Mouse (Mus musculus) stomach, postnatal 0 days (tissue): ENCODE results near the gene Pak1ip1. TPM values are rescaled to one million over a fixed set of nuclear protein-coding genes. Genes with fewer than 3 reads are reported as not detected.

ENCODE experiments used
- ATAC-seq: fragments of 200-750 bp; cut with Nextera tagmentation; 2 replicates; pipeline ENCODE4 v1.8.0; 2017; ENCODE audit not compliant: low FRiP score, low TSS enrichment
- DNase-seq: peaks from one replicate; pipeline ENCODE4 v3.0.0-alpha.2; 2016; ENCODE audit warnings: low spot score
- H3K27ac ChIP-seq: fragments of 300-500 bp; sonication (generic); replicated peaks from 2 replicates; pipeline ENCODE4 v1.5.1; 2014; ENCODE audit warnings: mild to moderate bottlenecking, control low read depth
- H3K27me3 ChIP-seq: fragments of 300-500 bp; sonication (generic); 2 replicates; pipeline ENCODE4 v1.6.1; 2014; ENCODE audit warnings: low read length; ENCODE audit not compliant: control insufficient read depth, insufficient read depth
- H3K36me3 ChIP-seq: fragments of 300-500 bp; sonication (generic); 2 replicates; pipeline ENCODE4 v1.6.1; 2014; ENCODE audit warnings: low read length, mixed read lengths; ENCODE audit not compliant: control insufficient read depth, insufficient read depth
- H3K4me1 ChIP-seq: fragments of 300-500 bp; sonication (generic); replicated peaks from 2 replicates; pipeline ENCODE4 v1.6.1; 2014; ENCODE audit warnings: antibody characterized with exemption; ENCODE audit not compliant: control insufficient read depth, insufficient read depth
- H3K4me2 ChIP-seq: fragments of 300-500 bp; sonication (generic); replicated peaks from 2 replicates; pipeline ENCODE4 v1.6.1; 2014; ENCODE audit warnings: low read depth, mild to moderate bottlenecking, control low read depth, moderate library complexity
- H3K4me3 ChIP-seq: fragments of 300-500 bp; sonication (generic); 2 replicates; pipeline ENCODE4 v1.5.1; 2014; ENCODE audit warnings: low read depth, low read length, control low read depth
- H3K9ac ChIP-seq: fragments of 300-500 bp; sonication (generic); 2 replicates; pipeline ENCODE4 v1.6.1; 2014; ENCODE audit warnings: mild to moderate bottlenecking, low read length, control low read depth, mixed read lengths
- H3K9me3 ChIP-seq: fragments of 300-500 bp; sonication (generic); 2 replicates; pipeline ENCODE4 v1.6.1; 2016; ENCODE audit warnings: low read length; ENCODE audit not compliant: control insufficient read depth
- CTCF ChIP-seq: IDR thresholded peaks from 2 replicates; pipeline ENCODE4 v1.5.1; 2016; ENCODE audit warnings: antibody characterized with exemption, low read depth, mild to moderate bottlenecking, moderate library complexity
- EP300 ChIP-seq: optimal IDR thresholded peaks from 2 replicates; pipeline ENCODE3; 2016; ENCODE audit warnings: antibody characterized with exemption
- WGBS: fragments of 180-500 bp; shearing (Covaris S2); extraction: QIAGEN DNeasy Blood & Tissue Kit; methylation state at CpG from one replicate; pipeline ENCODE4 v1.1.7; 2014; 5-methylcytosine and 5-hydroxymethylcytosine counted together
- polyA plus RNA-seq: library from polyadenylated mRNA; unstranded; fragments of >200 nt; fragmentation: Nextera tagmentation; extraction: Ambion mirVana; gene quantifications from 2 replicates; pipeline ENCODE4 v1.2.1, GENCODE M21; 2015

Gene Pak1ip1
- polyA plus RNA-seq, 1 experiment from 2014 or later, result 63.8 TPM

- no peak for TF ChIP-seq EP300
- no peak for TF ChIP-seq CTCF
- H3K27me3 ChIP-seq, result no peaks in the 10 kb centered on the region
- peak within 1 kb of the TSS; percentile 68 for H3K4me3 ChIP-seq
- peak within 1 kb of the TSS; percentile 70 for H3K9ac ChIP-seq
- peak within 1 kb of the TSS; percentile 96 for H3K27ac ChIP-seq
- ATAC-seq (peak; percentile 98), DNase-seq (peak; percentile 97)
- H3K36me3 ChIP-seq, result peaks cover 13% of the 10 kb centered on the region; the same call in 1 of the 2 replicates
- WGBS, result under 1% methylated on average over 43 of the region's 43 CpGs
- no peaks in the 10 kb centered on the region for H3K9me3 ChIP-seq
- peak within 1 kb of the TSS; percentile 70 for H3K4me2 ChIP-seq
- H3K4me1 ChIP-seq, result 0 out of 2 replicates have a peak, but pooled peaks cover 2% of the 10 kb centered on the region
Observed at GRCm38 (mm10) chr13:41015829-41016634, 15.2 kb downstream of the Pak1ip1 start, which contains the start of gene Tmem14c. TSS of gene Tmem14c (plus strand) at chr13:41016292.

GRCm38 (mm10) chr13:41016797-41017405 lies 16.1 kb downstream of the Pak1ip1 start:
- Histone ChIP-seq H3K27me3 (no peaks in the 10 kb centered on the region), H3K36me3 (peaks cover 13% of the 10 kb centered on the region; the same call in 1 of the 2 replicates), H3K4me1 (0 out of 2 replicates have a peak, but pooled peaks cover 2% of the 10 kb centered on the region), H3K4me2 (peak overlapping the region; percentile 70), H3K4me3 (peak overlapping the region; percentile 68), H3K9ac (peak overlapping the region; percentile 70), H3K27ac (peak overlapping the region; percentile 96), H3K9me3 (no peaks in the 10 kb centered on the region)
- ATAC-seq (peak; percentile 36; the same call in 1 of the 2 replicates), DNase-seq (peak; percentile 38)
- TF ChIP-seq EP300, result no peak
- TF ChIP-seq CTCF, result no peak
- 31% methylated on average over 12 of the region's 12 CpGs for WGBS

DNA sequence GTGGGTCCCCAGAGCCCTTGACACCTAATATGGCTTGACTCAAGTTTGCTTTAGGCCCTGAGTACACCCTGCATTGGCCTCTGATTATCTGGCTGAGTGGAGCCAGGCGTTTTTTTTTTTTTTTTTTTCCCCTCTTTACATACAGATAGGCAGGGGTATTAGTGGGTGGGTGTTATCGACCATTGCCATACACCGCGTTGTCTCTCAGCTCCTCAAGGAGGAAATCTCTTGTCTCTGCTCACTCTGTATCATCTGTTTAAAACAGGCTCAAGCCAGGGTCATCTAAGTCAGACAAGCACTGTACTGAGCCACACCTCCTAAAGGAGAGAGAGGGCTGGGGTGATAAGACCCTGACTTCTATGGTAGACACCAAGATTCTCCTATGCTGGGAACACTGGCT lies 17.0 kb downstream of the Pak1ip1 start:
- ATAC-seq (no peak), DNase-seq (no peak)
- TF ChIP-seq EP300 (no peak), CTCF (no peak)
- H3K4me3 ChIP-seq, result no peak overlapping the region
- H3K36me3 ChIP-seq, result peaks cover 6% of the 10 kb centered on the region; the same call in 1 of the 2 replicates
- no peaks in the 10 kb centered on the region for H3K9me3 ChIP-seq
- H3K4me1 ChIP-seq, result 0 out of 2 replicates have a peak, but pooled peaks cover 2% of the 10 kb centered on the region
- WGBS, result 79% methylated on average over 4 of the region's 4 CpGs
- no peak overlapping the region for H3K27ac ChIP-seq
- no peak overlapping the region for H3K9ac ChIP-seq
- H3K27me3 ChIP-seq, result no peaks in the 10 kb centered on the region
- H3K4me2 ChIP-seq, result no peak overlapping the region; the same call in 1 of the 2 replicates

GRCm38 (mm10) chr13:41018236-41018635 lies 17.4 kb downstream of the Pak1ip1 start:
- Histone ChIP-seq H3K4me3 (no peak overlapping the region), H3K9me3 (no peaks in the 10 kb centered on the region), H3K27me3 (no peaks in the 10 kb centered on the region), H3K4me2 (no peak overlapping the region), H3K4me1 (0 out of 2 replicates have a peak, but pooled peaks cover 2% of the 10 kb centered on the region), H3K36me3 (peaks cover 6% of the 10 kb centered on the region; the same call in 1 of the 2 replicates), H3K9ac (no peak overlapping the region), H3K27ac (no peak overlapping the region)
- DNase-seq (no peak), ATAC-seq (no peak)
- TF ChIP-seq EP300, result no peak
- no peak for TF ChIP-seq CTCF
- 92% methylated on average over 9 of the region's 9 CpGs for WGBS

- WGBS, result 85% methylated on average over 13 of the region's 13 CpGs
- Histone ChIP-seq H3K27me3 (no peaks in the 10 kb centered on the region), H3K4me1 (0 out of 2 replicates have a peak, but pooled peaks cover 2% of the 10 kb centered on the region), H3K4me2 (no peak overlapping the region), H3K9me3 (no peaks in the 10 kb centered on the region), H3K9ac (no peak overlapping the region), H3K4me3 (no peak overlapping the region), H3K27ac (no peak overlapping the region), H3K36me3 (peaks cover 6% of the 10 kb centered on the region; the same call in 1 of the 2 replicates)
- no peak for ATAC-seq
- TF ChIP-seq EP300 (no peak), CTCF (no peak)
- no peak for DNase-seq
Observed at GRCm38 (mm10) chr13:41018756-41019591, 18.2 kb downstream of the Pak1ip1 start.
